Mouse (Mus musculus): ENCODE measurements around the gene Trim15.

The Trim15 gene

GRCm38 (mm10) chr17:36824005-36824404 lies 43.0 kb downstream of the Trim15 start:
- peak; percentile 65 for DNase-seq

- no peak for DNase-seq
These were observed 55.1 kb downstream of the Trim15 start, which contains the start of gene H2-M10.6 for GRCm38 (mm10) chr17:36811871-36812270. H2-M10.6 (plus strand) TSS chr17:36812171.
